Mouse (Mus musculus): ENCODE measurements around the gene Jade2.

Gene Jade2

GRCm38 (mm10) chr11:51857818-51858527, 520 bp upstream of the Jade2 start:
- no peak for DNase-seq (ENCODE audit: low read depth, low spot score)

GRCm38 (mm10) chr11:51856616-51857080, 805 bp downstream of the Jade2 start:
- DNase-seq (ENCODE audit: low read depth, low spot score), result no peak

- DNase-seq (ENCODE audit: low read depth, low spot score), result no peak
These were observed 1.4 kb downstream of the Jade2 start for GRCm38 (mm10) chr11:51855818-51856615.

GRCm38 (mm10) chr11:51854981-51855817, 2.3 kb downstream of the Jade2 start:
- DNase-seq (ENCODE audit: low read depth, low spot score), result no peak

GRCm38 (mm10) chr11:51852595-51852994, 4.9 kb downstream of the Jade2 start:
- DNase-seq (ENCODE audit: low read depth, low spot score), result no peak

- DNase-seq (ENCODE audit: low read depth, low spot score), result no peak
These were observed 5.3 kb downstream of the Jade2 start for GRCm38 (mm10) chr11:51852091-51852521.

GRCm38 (mm10) chr11:51850741-51851330, 6.6 kb downstream of the Jade2 start:
- DNase-seq (ENCODE audit: low read depth, low spot score), result no peak

GRCm38 (mm10) chr11:51848324-51848723, 9.1 kb downstream of the Jade2 start:
- DNase-seq (ENCODE audit: low read depth, low spot score), result no peak

GRCm38 (mm10) chr11:51847902-51848301, 9.6 kb downstream of the Jade2 start:
- no peak for DNase-seq (ENCODE audit: low read depth, low spot score)

GRCm38 (mm10) chr11:51845981-51846883, 11.2 kb downstream of the Jade2 start:
- DNase-seq (ENCODE audit: low read depth, low spot score), result no peak

- DNase-seq (ENCODE audit: low read depth, low spot score), result no peak
These were observed 12.8 kb downstream of the Jade2 start for GRCm38 (mm10) chr11:51844529-51845098.

- DNase-seq (ENCODE audit: low read depth, low spot score), result no peak
These were observed 13.6 kb downstream of the Jade2 start for GRCm38 (mm10) chr11:51843898-51844297.

- DNase-seq (ENCODE audit: low read depth, low spot score), result no peak
These were observed 14.3 kb downstream of the Jade2 start for GRCm38 (mm10) chr11:51843168-51843567.

GRCm38 (mm10) chr11:51841149-51841548, 16.3 kb downstream of the Jade2 start:
- no peak for DNase-seq (ENCODE audit: low read depth, low spot score)

GRCm38 (mm10) chr11:51840657-51841056, 16.8 kb downstream of the Jade2 start:
- DNase-seq (ENCODE audit: low read depth, low spot score), result peak; percentile 67

GRCm38 (mm10) chr11:51839973-51840372, 17.5 kb downstream of the Jade2 start:
- no peak for DNase-seq (ENCODE audit: low read depth, low spot score)

- no peak for DNase-seq (ENCODE audit: low read depth, low spot score)
These were observed 18.3 kb downstream of the Jade2 start for GRCm38 (mm10) chr11:51839106-51839505.

GRCm38 (mm10) chr11:51837164-51838153, 20.0 kb downstream of the Jade2 start:
- no peak for DNase-seq (ENCODE audit: low read depth, low spot score)

GRCm38 (mm10) chr11:51836506-51836905, 20.9 kb downstream of the Jade2 start:
- no peak for DNase-seq (ENCODE audit: low read depth, low spot score)
